Mouse (Mus musculus) left cerebral cortex, postnatal 4 days (tissue): ENCODE data around the gene Gm42878. TPM values are rescaled to one million over a fixed set of nuclear protein-coding genes. Genes with fewer than 3 reads are reported as not detected.
"Not testable (repeated sequence)": the region's sequence is repeated elsewhere in the genome, so short reads cannot be mapped to it uniquely, and the experiment has no call there.

Experiments
- DNase-seq: peaks from one replicate; pipeline ENCODE4 v3.0.0-alpha.2; 2022
- intact Hi-C: fragments of 180-260 bp; cut with DNase I; formaldehyde crosslinking; loops from one replicate; pipeline ENCODE4 v1.15.1; 2025
- total RNA-seq, 2 experiments: library from RNA; stranded (reverse); gene quantifications; 2 replicates each; pipeline ENCODE4 v1.2.3; 2021

Gm42878 gene
- total RNA-seq, 2 experiments from 2014 or later = not detected

GRCm38 (mm10) chr5:121503231-121503630 is 42.1 kb downstream of the Gm42878 start, which contains the start of gene Adam1b:
Gene Adam1b (minus strand): TSS chr5:121503435.
- intact Hi-C loops = no loop called here
- DNase-seq = no peak

- intact Hi-C loops, DNase-seq: not testable (repeated sequence)
Measured at GRCm38 (mm10) chr5:121501424-121501996, 43.8 kb downstream of the Gm42878 start.

- no peak for DNase-seq
- intact Hi-C loops = no loop called here
Measured at GRCm38 (mm10) chr5:121500719-121501118, 44.6 kb downstream of the Gm42878 start.

GRCm38 (mm10) chr5:121493305-121493704 is 52.0 kb downstream of the Gm42878 start:
- DNase-seq = no peak
- intact Hi-C loops = no loop called here

GRCm38 (mm10) chr5:121484801-121485200 is 60.5 kb downstream of the Gm42878 start:
- intact Hi-C loops = no loop called here

GRCm38 (mm10) chr5:121477680-121478079 is 67.6 kb downstream of the Gm42878 start:
- no peak for DNase-seq

More at GRCm38 (mm10) chr5:121484801-121485200, 60.5 kb downstream of the Gm42878 start:
- no peak for DNase-seq

GRCm38 (mm10) chr5:121476040-121476439 is 69.2 kb downstream of the Gm42878 start:
- DNase-seq = no peak
- intact Hi-C loops = no loop called here

More at GRCm38 (mm10) chr5:121477680-121478079, 67.6 kb downstream of the Gm42878 start:
- intact Hi-C loops = no loop called here

GRCm38 (mm10) chr5:121474610-121475009 is 70.7 kb downstream of the Gm42878 start:
- DNase-seq = no peak
- intact Hi-C loops = no loop called here

- DNase-seq = no peak
- intact Hi-C loops = no loop called here
Measured at GRCm38 (mm10) chr5:121472411-121472810, 72.9 kb downstream of the Gm42878 start.

GRCm38 (mm10) chr5:121469566-121469965 is 75.7 kb downstream of the Gm42878 start:
- no peak for DNase-seq
- intact Hi-C loops = no loop called here

Other genes starting within 250 kb of the Gm42878 start
- 100 to 1,000 TPM; 111 to 120 TPM for gene Trafd1, start 159.8 kb downstream of the Gm42878 start, total RNA-seq
- gene Naa25, start 147.5 kb downstream of the Gm42878 start, total RNA-seq = 10 to 100 TPM; 49.3 to 51.0 TPM
- gene Tmem116, start 93.6 kb downstream of the Gm42878 start, total RNA-seq = 1 to 10 TPM; 1.9 TPM
- gene Erp29, start 93.0 kb downstream of the Gm42878 start, total RNA-seq = 100 to 1,000 TPM; 159 to 164 TPM
- gene Adam1b, start 42.0 kb downstream of the Gm42878 start, total RNA-seq = not detected
- 10 to 100 TPM; 17.4 to 18.2 TPM for gene Adam1a, start within 50 bp of the Gm42878 start, total RNA-seq
- 100 to 1,000 TPM in 1 of 2 experiments, 10 to 100 TPM in 1; 99.3 to 102 TPM for gene Mapkapk5, start 423 bp upstream of the Gm42878 start, total RNA-seq
- gene Aldh2, start 48.3 kb upstream of the Gm42878 start, total RNA-seq = 10 to 100 TPM; 87.4 to 90.9 TPM
- gene Acad12, start 73.5 kb upstream of the Gm42878 start, total RNA-seq = 1 to 10 TPM; 3.7 TPM
- gene Acad10, start 115.0 kb upstream of the Gm42878 start, total RNA-seq = 1 to 10 TPM; 2.2 to 2.5 TPM
- gene Brap, start 115.1 kb upstream of the Gm42878 start, total RNA-seq = 10 to 100 TPM; 45.3 to 47.4 TPM
- 100 to 1,000 TPM; 250 to 271 TPM for gene Atxn2, start 165.9 kb upstream of the Gm42878 start, total RNA-seq